Comparison of ENCODE assay signal across 18 mouse cellular contexts in genomic region chr3:104571935-104572631, GRCm38 (mm10).
"Had no signal": no experiment of that assay in that cellular context is flagged by ENCODE, and none has a peak within 500 bp of the region (broad histone marks: within the 10 kb centered on the region; RNA-seq: fewer than 3 reads in every experiment).

No protein-coding gene starts in this region.

- H3K4me1 ChIP-seq: limb, embryonic 12.5 days; limb, embryonic 15.5 days; megakaryocyte, embryonic 14.5 days; midbrain, embryonic 10.5 days; midbrain, embryonic 15.5 days; neural tube, embryonic 12.5 days; neural tube, embryonic 15.5 days had no signal

- H3K4me2 ChIP-seq: limb, embryonic 12.5 days; limb, embryonic 15.5 days; lung, embryonic 14.5 days; midbrain, embryonic 15.5 days; neural tube, embryonic 12.5 days; neural tube, embryonic 15.5 days had no signal

- H3K9me3 ChIP-seq: limb, embryonic 12.5 days; limb, embryonic 15.5 days; midbrain, embryonic 10.5 days; midbrain, embryonic 15.5 days; neural tube, embryonic 12.5 days; neural tube, embryonic 15.5 days had no signal

- H3K9ac ChIP-seq: limb, embryonic 12.5 days; limb, embryonic 15.5 days; lung, embryonic 14.5 days; midbrain, embryonic 15.5 days; neural tube, embryonic 12.5 days; neural tube, embryonic 15.5 days had no signal

- H3K36me3 ChIP-seq: limb, embryonic 12.5 days; limb, embryonic 15.5 days; midbrain, embryonic 10.5 days; midbrain, embryonic 15.5 days; neural tube, embryonic 12.5 days; neural tube, embryonic 15.5 days had no signal

- H3K4me3 ChIP-seq: limb, embryonic 12.5 days; limb, embryonic 15.5 days; megakaryocyte, embryonic 14.5 days; midbrain, embryonic 10.5 days; midbrain, embryonic 15.5 days; neural tube, embryonic 12.5 days; neural tube, embryonic 15.5 days had no signal

- DNase-seq: kidney, adult 8-10 months; kidney, postnatal 14 days; kidney, postnatal 4 days; left cerebral cortex, postnatal 4 days; lung, embryonic 14.5 days; lung, postnatal 10 days; lung, postnatal 36 days; retina, postnatal 1 day; right cerebral cortex, postnatal 25 days; thymus, adult 18-20 months; thymus, postnatal 36 days had no signal

- ATAC-seq: midbrain, embryonic 15.5 days had no signal

- H3K27ac ChIP-seq: limb, embryonic 12.5 days; limb, embryonic 15.5 days; midbrain, embryonic 10.5 days; midbrain, embryonic 15.5 days; neural tube, embryonic 12.5 days; neural tube, embryonic 15.5 days had no signal

- H3K27me3 ChIP-seq: limb, embryonic 12.5 days; limb, embryonic 15.5 days; midbrain, embryonic 15.5 days; neural tube, embryonic 12.5 days; neural tube, embryonic 15.5 days had no signal
